Mouse (Mus musculus) naive thymus-derived CD4-positive, alpha-beta T cell, adult 2 months (primary cell): ENCODE data around the gene Klra10.
A peak's percentile ranks its signal among the peaks of the same experiment; 100 is the strongest.
"Not testable (repeated sequence)": the region's sequence is repeated elsewhere in the genome, so short reads cannot be mapped to it uniquely, and the experiment has no call there.

ENCODE experiments used
- DNase-seq: peaks from one replicate; pipeline ENCODE4 v3.0.0-alpha.2; 2011; ENCODE audit warnings: low read depth

The Klra10 gene

DNA sequence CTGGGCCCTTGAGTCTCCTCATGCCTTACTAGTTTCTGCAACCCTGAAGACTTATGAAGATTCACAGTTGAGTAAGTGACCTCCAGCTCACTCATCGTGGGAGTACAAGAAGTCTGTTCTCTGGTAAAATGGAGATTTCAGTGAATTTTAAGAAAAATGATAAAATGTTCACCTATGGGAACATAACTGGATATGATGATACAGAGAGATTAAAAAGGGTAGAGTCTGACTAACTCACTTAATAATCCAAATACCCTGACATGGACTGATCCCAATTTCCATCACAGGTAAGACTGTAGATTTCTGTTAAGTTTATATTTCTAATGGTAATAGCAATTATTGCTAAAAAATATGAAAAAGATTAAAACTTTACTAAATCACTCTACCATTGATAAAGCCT lies at the start of gene Klra10:
Gene Klra10 (minus strand): TSS at position 101 of the 400 bp plus-strand sequence.
- DNase-seq, result not testable (repeated sequence)

DNA sequence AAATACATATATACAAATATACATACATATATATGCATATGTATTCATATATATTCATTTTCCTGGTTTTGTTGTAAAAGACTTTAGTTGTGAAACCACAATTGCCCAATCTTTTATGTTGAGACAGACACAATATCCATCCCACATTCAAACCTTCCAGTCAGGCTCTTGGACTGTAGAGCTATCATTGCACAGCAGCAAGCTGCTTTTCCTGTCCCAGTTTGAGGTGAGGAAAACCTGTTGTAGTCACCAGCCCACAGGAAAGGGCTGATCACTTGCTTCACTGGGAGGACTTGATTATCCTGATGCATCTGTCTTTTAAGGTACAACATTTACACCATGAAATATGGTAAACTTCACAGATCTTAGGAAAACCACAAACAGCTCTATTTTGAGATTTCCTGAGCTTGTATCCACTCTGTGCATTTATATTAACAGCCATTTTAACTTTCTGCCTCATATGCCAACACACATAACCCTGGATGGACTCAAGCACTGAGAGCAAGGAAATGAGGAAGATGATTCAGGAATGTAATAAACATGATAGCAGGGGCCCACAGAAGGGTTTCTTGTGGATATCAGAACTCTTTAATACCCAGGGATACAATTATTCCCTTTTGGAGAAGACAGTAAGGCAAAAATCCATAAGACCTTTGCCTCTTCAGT lies 6.4 kb upstream of the Klra10 start:
- peak; percentile 4 for DNase-seq

DNA sequence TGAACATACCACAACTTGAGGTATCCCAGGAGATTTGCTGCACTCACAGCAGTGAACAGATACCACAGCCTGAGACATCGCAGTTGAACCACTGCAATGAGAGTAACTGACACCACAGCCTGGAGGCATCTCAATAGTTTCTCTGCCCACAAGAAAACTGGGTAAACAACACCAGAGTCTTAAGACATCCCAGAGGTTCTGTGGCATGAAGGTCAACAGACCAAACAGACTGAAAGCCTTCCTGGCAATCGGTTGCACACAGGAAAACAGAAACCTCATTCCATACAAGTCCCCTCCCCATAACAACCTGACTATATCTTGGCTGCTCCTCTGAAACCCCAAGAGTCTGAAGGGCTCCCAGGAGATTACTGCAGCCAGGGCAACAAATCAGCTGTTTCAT lies 26.4 kb downstream of the Klra10 start:
- no peak for DNase-seq

DNA sequence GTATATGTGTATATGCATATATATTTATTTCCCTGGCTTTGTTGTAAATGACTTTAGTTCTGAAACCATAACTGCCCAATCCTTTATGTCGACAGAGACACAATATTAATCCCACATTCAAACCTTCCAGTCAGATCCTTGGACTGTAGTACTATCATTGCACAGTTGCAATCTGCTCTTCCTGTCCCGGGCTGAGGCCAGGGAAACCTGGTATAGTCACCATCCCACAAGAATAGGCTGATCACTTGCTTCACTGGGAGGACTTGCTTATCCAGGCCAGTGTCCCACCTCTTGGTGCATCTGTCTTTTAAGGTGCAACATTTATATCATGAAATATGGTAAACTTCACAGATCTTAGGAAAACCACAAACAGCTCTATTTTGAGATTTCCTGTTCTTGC lies 44.2 kb downstream of the Klra10 start:
- no peak for DNase-seq

DNA sequence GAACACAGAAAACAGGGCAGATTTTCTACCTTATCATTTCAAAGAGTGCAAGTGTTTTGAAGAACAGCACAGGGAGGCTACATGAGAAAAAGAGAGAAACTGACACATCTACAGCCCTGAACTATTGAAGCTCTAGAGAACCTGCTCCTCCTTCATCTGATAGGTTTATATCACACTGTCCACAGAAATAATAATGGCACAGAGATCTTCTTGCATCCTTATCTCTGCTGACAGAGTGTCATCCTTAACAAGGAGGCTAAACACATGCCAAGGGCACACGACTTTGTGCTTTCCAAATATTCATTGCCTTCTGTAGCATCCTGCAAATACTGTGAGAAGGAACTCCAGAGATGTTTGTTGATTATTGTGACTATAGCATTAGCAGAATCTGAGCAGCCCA lies 45.1 kb downstream of the Klra10 start:
- no peak for DNase-seq

DNA sequence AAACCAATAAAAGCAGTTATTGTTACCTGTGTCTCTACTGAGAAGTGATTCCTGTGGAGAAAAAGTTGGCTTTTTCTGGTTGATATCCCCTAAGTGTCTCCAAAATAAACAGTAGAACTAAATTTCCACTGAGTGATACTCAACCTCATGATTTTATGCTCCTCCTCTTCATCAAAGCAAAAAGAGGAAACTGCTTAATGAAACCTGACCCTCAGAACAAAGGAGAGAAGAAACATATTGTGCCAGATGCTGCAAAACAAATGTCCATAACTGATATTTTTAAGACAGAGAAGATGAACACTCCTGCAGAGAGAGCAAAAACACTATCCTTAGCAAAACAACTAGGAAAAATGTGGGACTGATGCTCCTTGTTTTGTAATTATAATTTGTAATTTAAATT lies 48.5 kb downstream of the Klra10 start, which contains the start of gene Klra7:
Gene Klra7 (minus strand): TSS at position 101 of the 400 bp plus-strand sequence.
- no peak for DNase-seq
